Mouse (Mus musculus) mature B cell (primary cell): ENCODE results near the gene 1810046K07Rik.

Source experiments
- in situ Hi-C: fragments of 300-500 bp; cut with MboI; formaldehyde crosslinking; loops from 2 replicates; pipeline ENCODE4 v1.14.3; 2019

Gene 1810046K07Rik

DNA sequence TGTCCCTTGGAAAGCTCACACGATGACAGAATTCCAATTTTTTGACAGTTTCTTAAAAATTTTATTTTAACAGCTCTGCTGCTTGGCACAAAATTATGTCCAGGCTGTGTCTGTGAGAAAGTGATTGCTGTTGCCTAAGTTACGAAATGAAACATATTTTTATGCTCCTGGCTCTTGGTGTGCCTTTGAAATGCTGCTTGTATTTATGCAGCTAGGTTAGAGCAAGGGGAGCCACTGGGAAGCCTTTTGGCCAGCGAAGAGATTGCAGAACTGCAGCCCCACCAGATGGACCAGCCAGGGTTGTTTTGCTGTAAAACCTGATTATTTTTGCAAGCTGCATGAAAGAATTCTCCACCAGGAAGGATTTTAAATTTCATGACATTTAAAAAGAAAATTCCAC, 23.6 kb downstream of the 1810046K07Rik start:
- in situ Hi-C loops, result no loop called here

DNA sequence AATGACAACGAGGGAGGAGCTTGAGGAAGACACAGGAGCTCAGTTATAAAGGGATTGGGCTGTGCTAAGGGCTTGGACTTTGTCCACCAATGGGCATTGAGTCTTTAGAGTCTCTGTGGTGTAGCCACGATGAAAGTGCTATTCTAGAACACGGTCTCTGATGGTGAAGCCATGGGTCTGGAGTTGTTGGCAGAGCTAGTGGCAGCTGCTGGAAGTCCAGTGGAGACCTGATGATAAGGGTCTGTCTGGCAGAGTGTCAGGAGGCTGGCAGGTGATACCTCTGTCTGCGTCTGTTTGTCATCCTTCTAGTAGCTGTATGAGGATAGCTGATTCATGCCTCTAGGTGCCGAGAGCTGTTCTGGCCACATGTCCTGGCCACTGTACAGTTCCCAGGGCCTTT, 24.7 kb downstream of the 1810046K07Rik start:
- in situ Hi-C loops, result no loop called here

DNA sequence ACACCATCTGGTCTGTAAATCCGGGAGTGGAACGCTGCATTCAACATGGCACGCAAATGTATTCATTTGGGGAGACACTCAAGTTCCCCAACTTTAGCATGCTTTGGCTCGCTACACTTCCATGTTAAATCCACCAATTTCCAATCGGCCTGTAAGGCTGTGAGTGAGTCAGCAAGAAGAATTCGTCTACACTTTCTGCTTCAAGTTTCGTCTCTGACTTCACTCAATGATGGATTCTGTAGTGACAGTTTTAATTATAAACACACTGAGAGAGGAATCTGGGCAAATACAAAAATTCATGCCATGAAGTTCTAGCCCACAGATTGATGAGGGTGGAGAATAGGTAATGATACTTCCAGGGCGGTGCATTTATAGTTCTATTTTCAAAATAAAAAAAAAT, 35.2 kb downstream of the 1810046K07Rik start:
- in situ Hi-C loops, result loop anchor here (5.0 kb wide), 1 partner anchor 126 kb away; the partner anchor contains the start of gene Gm32742

DNA sequence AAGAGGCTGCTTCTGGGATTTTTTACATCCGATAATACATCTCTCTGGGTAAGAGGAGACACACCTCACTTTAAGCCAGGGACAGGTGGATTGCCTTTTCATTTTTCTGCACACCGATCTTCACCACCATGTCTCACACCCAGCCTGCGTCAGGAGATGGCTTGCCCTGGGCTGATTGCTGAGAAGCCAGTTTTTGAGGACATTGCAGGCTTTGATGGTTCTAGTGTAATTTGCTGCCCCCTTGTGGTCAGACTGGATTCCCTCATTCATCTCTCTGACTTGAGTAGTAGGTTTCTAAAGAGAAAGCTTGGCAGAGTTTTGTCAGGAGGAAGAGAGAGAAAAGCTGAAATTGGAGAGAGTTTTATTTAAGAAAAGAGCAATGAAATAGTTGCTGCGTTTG, 36.0 kb downstream of the 1810046K07Rik start:
- in situ Hi-C loops, result loop anchor here (5.0 kb wide), 1 partner anchor 125 kb away; the partner anchor contains the start of gene Gm32742

GRCm38 (mm10) chr9:51290980-51291379, 37.7 kb downstream of the 1810046K07Rik start:
- in situ Hi-C loops, result loop anchor here (5.0 kb wide), 1 partner anchor 124 kb away; the partner anchor contains the start of gene Gm32742

- in situ Hi-C loops, result no loop called here
Measured at GRCm38 (mm10) chr9:51286079-51286478, 42.6 kb downstream of the 1810046K07Rik start.

GRCm38 (mm10) chr9:51278500-51279381, 50.0 kb downstream of the 1810046K07Rik start, which contains the start of gene Colca2:
Colca2 (minus strand) TSS chr9:51278569.
- in situ Hi-C loops, result no loop called here

- in situ Hi-C loops, result no loop called here
Measured at GRCm38 (mm10) chr9:51277834-51278498, 50.8 kb downstream of the 1810046K07Rik start.

- in situ Hi-C loops, result no loop called here
Measured at GRCm38 (mm10) chr9:51274678-51275077, 54.0 kb downstream of the 1810046K07Rik start.

GRCm38 (mm10) chr9:51273581-51274154, 55.0 kb downstream of the 1810046K07Rik start:
- in situ Hi-C loops, result no loop called here

- in situ Hi-C loops, result no loop called here
Measured at GRCm38 (mm10) chr9:51272102-51272501, 56.6 kb downstream of the 1810046K07Rik start.

DNA sequence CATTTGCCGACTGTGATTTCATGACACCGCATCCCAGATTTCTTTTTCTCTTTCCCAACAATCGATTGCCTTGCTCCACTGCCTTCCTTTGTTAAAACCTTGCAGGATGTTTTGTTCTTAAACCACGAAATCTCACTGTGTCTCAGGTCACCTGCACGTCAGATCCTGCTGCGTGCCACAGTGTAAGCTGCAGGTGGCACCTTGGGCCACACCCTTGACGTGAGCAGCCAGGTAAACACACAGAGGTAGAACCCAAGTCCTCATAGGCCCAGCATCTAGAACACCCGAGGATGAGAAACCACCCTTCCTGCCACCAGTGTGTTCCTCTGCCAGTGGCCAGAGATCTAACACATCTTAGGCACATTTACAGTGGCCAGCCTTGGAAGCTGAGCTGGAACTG, 57.6 kb downstream of the 1810046K07Rik start:
- in situ Hi-C loops, result no loop called here

GRCm38 (mm10) chr9:51268852-51269251, 59.9 kb downstream of the 1810046K07Rik start:
- in situ Hi-C loops, result no loop called here

- in situ Hi-C loops, result no loop called here
Measured at GRCm38 (mm10) chr9:51258426-51258825, 70.3 kb downstream of the 1810046K07Rik start.

DNA sequence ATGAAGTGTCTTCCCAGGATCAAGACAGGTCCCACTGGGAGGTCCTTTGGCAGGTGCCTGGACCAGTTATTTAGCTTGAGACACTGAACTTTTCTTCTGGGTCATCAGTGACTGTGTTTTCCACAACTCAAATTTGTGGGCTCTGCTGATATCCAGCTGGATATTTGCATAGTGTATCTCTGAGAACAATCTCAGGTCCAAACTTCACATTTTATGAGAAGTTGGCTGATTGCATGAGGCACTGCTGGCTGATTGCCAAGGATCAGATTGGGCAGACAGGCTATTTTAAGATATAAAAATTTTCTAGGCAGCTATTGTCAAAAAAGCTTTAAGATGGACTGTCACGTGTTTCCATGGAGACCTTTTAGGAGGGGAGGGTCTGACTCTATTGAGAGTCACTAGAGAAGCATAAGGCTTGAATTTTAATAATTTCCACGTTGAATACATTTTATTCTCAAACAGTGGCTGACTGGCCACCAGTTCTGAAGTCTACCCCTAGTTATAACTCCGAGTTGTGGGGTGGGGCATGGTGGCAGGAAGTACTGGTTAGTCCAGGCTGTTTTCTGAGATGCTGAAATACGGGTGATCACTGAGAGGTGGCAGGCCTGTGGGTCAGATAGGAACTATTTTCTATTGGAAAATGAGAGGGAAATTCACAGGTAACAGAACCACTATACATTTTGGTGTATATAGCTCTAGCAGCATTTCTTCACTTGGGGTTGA, 71.8 kb downstream of the 1810046K07Rik start:
- in situ Hi-C loops, result no loop called here
